Mouse (Mus musculus) kidney, adult 9 months (tissue): Measurements from ENCODE around the gene Aif1.
A peak's percentile ranks its signal among the peaks of the same experiment; 100 is the strongest.

Source experiments
- DNase-seq: peaks from one replicate; pipeline ENCODE4 v3.0.0; 2022

The Aif1 gene

DNA sequence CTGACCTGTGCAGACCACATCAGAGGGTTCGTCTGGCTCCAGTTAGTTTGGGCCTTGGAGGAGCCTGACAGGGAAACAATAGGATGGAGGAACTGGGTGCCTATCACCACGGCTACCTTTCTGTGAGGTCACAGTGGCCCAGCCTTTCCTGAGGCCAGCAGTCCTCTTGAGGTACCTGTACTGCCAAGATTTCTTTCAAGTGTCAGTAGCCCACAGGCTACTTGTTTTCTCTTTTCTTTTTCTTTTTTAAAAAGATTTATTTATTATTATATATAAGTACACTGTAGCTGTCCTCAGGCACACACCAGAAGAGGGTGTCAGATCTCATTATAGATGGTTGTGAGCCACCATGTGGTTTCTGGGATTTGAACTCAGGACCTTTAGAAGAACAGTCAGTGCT, at the start of gene Aif1:
Gene Aif1 (minus strand): TSS at position 101 of the 400 bp plus-strand sequence.
- DNase-seq, result no peak

DNA sequence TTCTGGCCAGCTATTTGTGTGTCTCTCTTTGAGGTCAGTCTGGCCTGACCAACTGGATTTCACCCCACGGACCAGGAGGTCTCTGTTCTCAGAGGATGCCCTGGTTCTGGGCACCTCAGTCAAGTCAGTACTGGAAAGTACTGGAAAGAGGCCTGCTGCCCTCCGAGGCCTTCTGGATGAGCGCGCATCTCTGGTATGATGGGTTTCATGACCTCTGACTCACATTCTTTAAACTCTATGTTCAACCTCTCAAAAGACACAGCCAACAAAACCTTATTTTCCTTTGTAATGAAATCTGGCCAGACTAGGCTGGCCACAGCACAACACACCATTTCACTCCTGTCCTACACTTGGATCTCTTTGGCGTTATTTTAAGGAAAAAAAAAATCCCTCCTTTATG, 49.6 kb upstream of the Aif1 start:
- no peak for DNase-seq

DNA sequence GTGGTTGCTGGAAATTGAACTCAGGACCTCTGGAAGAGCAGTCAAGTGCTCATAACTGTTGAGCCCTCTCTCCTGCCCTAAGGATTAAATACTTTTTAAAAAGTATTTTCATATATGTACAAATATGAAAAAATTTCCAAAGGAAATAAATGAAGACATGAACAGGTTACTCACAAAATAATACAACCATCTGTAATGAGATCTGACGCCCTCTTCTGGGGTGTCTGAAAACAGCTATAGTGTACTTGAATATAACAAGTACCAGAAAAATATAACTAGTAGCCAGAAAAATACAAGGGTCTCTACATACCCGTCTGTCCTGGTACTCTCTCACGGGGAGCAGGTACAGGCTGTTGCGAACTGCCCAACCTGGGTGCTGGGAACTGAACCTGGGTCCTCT, 48.8 kb upstream of the Aif1 start:
- no peak for DNase-seq

DNA sequence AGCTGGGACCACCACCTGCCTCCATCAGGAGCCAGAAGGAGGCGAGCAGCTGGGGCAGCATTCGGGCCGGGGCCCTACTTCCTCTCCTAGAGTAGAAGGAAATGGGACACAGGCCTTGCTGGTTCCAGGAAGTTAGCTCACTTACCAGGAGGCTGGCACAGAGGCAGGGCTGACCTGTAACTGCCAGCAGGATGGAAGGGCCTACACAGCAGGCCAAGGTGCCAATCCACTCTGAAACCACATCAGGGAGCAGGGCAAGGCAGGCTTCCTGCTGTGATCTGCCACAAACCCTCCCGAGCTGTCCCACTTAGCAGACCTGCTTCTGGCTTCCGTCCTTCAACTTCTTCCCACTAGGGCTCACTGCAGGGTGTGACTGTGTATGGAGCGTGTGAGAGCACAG, 46.4 kb upstream of the Aif1 start:
- no peak for DNase-seq

DNA sequence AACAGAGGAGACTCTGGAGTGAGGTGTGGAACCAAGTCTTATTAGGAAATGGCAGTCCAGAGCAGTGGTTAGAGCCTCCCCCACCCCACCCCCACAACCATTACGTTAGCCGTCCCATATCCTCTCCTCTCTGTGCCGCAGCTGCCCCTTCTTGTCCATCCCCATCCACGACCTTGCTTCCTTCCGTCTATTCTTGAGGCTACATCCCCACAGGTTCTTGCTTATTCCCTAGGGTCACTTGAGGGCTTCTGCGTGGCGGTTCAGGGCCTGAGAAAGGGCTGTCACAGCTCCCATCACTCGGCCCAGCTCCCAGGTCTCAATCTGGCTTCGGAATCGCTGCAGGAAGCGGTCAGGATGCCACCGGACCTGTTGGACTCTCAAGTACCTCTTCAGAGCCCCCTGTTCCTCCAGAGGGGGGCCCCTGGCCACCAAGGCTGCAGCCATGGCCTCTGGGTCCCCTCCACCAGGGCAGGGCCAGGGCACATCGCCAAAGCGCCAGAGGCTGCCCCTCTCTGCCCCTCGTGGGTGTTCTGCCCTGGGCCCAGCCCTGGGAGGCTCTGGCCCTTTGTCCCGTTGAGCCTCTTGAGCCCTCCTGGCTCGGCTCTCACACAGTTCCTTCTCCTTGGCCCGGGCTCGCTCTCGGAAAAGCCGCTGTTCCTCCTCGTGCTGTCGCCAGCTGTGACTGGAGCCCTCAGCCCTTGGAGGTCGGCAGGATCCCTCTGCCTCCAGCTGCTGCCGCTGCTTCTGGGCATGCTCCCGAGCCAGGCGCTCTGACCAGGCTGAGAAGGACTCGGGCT, 44.5 kb upstream of the Aif1 start, which contains the start of gene Gm16181:
Gene Gm16181 (plus strand): TSS at position 679 of the 797 bp plus-strand sequence.
- DNase-seq, result peak; percentile 24

DNA sequence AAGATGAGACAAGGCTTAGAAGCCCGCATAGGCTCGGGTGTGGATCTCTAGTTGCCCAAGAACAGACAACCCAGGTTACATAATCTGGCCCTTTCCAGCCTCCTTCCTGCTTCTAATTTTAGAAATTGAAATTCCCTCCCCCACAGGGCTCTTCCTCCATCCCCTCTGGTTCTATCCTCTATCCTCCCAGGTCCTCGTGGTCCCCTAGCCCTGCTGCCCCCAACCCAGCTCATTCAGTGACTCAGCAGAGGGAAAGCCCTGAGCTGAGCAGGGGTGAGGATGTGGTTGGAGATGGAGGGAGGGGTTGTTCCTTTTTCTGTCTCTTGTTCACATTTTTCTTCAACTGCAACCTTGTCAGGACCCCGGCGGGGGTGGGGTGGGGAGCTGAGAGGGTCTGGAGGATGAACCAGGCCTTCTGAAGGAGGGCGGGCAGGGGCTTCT, 43.8 kb upstream of the Aif1 start:
- peak; percentile 48 for DNase-seq

DNA sequence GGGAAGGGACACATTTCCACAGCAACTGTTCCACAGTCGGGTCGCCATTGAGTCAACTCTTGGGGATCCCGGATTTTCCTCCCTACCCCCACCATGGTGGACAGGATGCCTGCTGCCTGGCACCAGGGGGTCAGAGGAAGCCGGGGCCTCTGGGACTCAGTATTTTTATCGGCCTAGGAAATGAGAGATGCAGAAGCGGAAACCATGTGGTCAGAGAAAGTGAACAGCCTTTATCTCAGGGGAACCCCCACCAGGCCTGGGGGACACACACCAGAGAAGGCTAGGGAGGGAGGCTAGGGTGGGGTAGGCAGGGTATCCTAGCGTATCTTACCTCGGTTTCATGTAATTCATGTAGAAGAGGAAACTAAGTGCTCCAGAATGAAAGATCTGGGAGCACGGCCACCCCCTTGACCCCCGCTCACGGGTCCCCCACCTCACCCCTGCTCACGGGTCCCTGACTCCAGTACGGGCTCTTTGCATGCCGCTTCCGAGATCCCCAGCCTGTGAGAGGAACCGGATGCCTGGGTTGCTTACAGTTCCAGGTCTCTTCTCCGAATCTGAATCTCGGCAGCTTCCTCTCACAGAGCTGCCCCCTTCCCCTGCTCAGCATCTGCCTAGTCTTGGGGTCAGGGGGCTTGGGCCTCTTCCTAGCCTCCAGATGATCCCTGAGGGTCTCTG, 42.8 kb upstream of the Aif1 start:
- DNase-seq, result peak; percentile 69

DNA sequence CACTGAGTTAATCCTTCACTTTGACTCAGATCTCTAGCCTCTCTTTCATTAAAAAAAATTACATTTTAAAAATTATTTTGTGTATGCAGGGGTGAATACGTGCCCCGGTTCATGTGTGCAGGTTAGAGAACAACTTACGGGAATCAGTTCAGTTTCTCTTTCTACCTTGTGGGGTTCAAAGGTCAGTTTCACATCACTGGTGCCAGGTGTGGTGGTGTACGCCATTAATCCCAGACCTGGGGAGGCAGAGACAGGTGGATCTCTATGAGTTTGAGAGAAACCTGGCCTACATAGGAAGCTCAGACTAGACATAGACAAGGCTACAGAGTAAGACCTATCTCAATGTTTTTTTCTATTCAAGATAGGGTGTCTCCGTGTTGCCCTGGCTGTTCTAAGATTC, 37.2 kb upstream of the Aif1 start:
- DNase-seq, result no peak

DNA sequence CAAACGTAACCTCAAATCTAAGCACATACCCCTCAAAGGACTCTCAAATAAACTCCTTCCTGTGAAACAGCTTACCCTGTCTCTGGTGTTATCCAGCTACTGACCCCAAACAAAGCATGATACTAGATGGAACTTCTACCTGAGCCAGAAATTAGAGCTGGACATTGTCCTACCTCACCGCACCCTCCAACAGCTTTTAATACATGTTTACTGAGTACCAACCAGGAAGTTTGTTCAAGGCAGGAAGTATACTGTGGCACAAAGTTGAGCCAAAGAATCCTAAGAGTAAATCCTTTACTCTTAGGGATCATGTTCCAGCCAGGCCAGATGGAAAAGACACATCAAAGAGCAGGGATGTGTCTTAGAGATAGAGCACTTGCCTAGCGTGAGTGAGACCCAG, 34.7 kb upstream of the Aif1 start:
- DNase-seq, result no peak

DNA sequence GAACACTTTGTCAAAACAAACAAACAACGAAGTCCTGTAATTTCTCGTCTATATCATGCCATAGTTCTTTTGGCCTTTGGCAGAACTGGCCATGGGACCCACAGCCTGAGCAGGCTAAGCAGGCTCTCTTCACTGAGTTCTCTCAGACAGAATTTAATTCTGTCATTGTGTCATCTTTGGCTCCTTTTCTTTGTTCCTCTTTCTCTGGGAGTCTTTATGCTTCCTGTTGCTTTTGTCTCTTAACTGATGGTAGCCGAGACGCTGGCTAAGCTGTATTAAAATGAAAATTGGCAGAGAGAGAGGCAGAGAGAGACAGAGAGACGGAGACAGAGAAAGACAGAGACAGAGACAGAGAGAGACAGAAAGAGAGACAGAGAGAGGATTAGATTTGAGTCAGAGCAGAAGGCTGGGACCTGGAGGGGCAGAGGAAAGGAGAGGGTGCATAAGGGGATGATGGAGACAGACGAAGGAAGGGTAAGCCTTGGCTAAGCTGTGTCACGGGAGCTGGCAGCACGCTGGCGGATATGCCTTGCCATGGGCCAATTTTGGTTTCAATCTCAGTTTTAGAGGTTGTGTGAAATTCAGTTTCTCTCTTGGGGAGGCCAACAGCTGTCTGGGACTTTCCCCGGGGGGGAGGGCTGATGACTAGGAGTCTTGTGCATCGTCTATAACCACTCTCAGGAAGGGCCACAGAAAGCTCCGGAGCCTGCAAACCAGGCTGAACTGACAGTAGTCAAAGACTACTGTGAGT, 34.1 kb upstream of the Aif1 start:
- no peak for DNase-seq

DNA sequence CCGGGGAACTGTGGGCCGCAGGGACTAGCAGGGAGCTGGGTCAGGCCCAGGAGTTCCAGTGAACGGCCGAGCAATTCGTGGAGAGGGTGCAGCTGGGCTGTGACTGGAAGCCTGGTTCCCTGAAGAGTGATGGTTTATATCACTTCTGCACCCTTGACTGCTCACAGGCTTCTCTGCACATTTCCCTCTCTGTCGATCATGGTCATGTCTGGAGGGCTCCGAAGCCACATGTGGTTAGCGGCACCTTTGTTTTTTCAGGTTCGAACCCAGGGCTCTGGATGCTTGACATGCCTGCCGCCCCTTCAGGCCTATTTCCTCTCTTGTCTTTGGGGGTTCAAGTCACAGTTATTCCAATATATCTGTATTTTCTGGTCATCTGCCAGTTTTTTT, 29.5 kb upstream of the Aif1 start:
- DNase-seq, result no peak

DNA sequence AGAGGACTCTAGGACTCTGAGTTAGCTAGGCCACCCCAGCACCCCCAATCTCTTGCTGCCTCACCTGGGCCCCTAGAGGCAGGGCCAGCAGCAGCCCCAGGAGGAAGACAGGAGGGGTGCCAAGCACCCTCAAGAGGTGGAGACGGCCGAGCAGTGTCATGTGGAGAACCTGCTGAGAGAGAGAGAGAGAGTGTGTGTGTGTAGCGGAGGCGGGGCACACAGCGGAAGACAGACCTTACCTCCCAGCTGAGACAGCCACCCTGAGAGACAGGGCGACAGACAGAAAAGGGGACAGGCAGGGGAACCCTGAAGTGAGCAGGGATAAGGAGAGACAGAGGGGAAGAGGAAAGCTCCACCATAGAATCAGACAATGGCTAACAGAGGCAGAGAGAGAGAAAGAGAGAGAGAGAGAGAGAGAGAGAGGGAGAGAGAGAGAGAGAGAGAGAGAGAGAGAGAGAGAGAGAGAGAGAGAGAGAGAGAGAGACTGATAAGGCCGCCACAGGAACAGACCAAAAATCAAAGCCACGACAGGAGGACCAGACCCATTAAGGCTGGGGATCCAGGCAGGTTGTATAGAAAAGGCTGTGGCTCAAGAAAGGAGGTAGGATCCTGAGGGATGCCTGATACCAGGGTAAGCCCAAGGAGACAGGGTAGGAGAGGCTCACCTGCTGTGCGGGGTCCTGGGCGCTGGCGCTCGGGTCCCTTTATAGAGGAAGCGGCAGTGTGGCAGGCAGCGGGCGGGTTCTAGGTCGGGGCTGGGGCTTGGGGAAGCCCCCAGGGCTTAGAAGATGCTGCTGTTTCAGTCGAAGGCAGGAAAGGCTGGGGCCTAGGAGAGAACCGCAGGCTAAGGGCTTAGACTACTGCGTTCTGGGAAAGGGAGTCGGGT, 28.9 kb upstream of the Aif1 start, which contains the start of gene Lta:
Gene Lta (minus strand): TSS at position 858 of the 886 bp plus-strand sequence.
- DNase-seq, result no peak

DNA sequence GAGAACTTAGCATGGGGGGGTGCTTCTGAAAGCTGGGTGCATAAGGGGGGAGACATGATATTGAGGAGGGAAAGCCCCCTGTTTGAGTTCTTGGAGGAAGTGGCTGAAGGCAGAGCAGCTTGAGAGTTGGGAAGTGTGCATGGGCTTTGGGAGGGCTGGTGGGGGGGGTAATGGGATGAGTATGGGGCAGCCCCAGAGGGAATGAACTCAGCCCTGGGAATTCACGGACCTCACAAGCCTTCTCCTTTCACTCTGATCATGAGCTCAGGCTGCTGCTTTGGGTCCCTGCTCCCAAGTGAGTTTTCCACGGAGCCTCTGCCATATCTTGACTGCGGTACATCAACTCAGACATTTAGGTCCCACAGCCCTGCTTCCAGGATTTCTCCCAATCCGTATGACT, 26.6 kb upstream of the Aif1 start:
- no peak for DNase-seq

DNA sequence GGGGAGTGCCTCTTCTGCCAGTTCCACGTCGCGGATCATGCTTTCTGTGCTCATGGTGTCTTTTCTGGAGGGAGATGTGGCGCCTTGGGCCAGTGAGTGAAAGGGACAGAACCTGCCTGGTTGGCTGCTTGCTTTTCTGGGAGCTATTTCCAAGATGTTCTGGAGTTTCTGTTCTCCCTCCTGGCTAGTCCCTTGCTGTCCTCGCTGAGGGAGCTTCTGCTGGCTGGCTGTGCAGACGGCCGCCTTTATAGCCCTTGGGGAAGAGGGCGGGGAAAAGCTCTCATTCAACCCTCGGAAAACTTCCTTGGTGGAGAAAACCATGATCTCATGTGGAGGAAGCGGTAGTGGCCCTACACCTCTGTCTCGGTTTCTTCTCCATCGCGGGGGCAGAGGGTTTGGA, 25.9 kb upstream of the Aif1 start, which contains the start of gene Tnf:
Gene Tnf (minus strand): TSS at position 221 of the 400 bp plus-strand sequence.
- peak; percentile 63 for DNase-seq

DNA sequence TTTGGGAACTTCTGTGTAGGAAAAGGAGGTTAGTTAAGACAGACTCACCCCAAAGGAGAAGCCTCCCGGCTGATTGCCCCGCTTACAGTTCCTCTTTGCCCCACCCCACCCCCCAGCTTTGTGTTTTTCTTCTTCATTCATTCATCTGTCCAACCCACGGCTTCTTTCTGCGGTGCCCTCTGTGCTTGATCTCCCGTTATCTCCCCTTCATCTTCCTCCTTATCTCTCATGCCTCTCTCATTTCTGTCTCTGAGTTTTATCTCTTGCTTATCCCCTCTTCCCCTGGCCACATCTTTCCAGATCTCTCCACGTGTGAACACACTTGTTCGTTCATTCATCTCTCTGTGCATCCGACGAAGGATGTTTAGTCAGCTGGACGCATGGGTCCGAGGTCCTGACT, 25.3 kb upstream of the Aif1 start:
- DNase-seq, result no peak

DNA sequence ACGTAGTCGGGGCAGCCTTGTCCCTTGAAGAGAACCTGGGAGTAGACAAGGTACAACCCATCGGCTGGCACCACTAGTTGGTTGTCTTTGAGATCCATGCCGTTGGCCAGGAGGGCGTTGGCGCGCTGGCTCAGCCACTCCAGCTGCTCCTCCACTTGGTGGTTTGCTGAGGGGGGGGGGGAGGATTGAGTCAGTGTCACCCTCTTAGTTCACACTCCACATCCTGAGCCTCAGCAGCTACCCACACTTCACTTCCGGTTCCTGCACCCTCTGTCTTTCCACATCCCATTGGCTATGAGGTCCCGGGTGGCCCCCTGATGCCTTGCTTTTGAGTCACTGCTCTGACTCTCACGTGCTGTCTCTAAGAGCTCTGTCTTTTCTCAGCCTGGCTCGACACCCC, 24.5 kb upstream of the Aif1 start:
- no peak for DNase-seq

DNA sequence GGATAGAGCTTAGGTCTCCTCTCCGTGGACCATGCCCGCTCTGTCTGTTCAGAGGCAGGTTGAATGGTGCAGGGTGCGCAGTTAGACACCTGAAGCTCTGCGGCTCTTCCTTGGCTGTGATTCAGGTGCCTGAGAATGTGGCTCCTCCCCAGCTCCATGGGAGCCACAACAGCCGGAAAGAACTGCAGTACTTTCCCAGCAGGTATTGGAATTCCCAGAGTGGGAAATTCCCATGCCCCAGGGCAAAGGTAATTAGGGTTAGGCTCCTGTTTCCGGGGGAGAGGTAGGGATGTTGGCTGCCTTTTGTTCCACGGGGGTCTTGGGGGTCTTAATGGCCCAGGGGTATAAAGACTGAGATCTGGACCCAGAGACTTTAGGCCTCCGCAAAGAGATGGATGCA, 23.1 kb upstream of the Aif1 start:
- no peak for DNase-seq

DNA sequence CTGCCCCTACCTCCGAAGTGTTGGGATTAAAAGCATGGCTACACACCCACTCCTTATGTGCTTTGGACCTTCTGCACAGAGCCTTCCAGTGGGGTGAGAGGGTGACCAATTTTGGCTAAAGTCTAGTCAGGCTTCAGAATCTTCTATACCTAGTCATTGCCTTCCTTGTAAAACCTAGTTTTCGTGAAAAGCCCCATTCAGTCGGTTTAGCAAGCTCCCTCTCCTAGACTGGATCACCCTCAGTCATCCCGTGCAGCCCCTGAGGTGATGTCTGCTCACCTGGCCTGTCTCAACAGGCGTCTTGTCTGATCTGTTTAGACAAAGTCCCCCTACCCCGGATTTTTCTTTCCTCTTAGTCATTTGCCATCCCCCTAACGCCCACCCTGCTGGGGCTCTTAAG, 22.2 kb upstream of the Aif1 start:
- DNase-seq, result no peak

DNA sequence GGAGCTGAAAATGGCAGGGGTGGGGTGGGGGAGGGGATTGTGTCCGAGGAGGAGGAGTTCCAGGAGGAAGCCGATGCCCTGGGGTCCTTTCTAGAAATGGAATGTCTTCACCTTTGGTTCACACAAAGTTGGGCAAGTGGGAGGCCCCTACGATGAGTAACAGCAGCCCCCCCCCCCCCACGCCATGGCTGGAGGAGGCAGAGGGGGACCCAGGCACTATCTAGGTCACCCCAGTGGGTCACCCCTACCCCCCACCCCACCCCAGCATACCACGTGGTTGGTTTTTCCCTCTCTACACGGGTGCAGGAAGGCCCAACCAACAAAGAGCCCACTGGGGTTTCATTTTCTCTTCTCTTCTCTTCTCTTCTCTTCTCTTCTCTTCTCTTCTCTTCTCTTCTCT, 21.3 kb upstream of the Aif1 start:
- no peak for DNase-seq

DNA sequence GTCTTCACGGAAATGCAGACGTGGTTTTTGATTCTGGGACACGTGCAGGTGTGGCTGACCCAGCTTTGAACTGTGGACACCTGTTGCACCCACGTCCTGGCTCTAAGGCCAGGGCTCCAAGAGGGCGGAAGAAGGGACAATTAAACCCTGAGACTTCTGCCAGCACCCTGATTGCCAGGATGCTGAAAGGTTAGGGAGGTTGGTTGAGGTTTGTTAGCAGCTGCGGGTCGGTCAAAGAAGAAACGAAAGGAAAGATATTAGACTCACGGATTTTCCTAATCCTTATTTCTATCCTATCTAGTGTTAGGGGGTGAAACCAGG, 20.4 kb upstream of the Aif1 start:
- DNase-seq, result no peak

DNA sequence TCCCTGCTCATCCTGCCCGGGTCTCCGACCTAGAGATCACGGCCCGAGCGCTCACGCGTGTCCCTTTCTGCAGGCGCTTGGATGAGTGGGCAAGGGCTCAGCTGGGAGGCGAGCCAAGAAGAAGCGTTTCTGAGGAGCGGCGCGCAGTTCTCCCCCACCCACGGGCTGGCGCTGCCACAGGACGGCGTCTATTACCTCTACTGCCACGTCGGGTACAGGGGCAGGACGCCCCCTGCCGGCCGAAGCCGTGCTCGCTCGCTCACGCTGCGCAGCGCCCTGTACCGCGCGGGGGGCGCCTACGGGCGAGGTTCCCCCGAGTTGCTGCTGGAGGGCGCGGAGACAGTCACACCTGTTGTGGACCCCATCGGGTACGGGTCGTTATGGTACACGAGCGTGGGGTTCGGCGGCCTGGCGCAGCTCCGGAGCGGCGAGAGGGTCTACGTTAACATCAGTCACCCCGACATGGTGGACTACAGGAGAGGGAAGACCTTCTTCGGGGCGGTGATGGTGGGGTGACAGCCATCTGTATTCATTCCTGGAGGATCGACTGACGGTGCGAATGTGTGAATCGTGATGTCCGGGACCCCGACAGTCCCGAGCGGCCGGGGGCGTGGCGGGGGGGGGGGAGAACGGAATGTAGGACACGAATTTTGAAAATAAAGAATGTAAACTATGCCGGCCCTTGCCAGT, 19.9 kb upstream of the Aif1 start:
- DNase-seq, result peak; percentile 76
